Mouse (Mus musculus) left cerebral cortex, postnatal 10 days (tissue): ENCODE results near the gene Rfx5. TPM values are rescaled to one million over a fixed set of nuclear protein-coding genes. Genes with fewer than 3 reads are reported as not detected.
"Not testable (repeated sequence)": the region's sequence is repeated elsewhere in the genome, so short reads cannot be mapped to it uniquely, and the experiment has no call there.

Experiments
- DNase-seq, 2 experiments: peaks; one replicate each; pipeline ENCODE4 v3.0.0; 2021 to 2022; ENCODE audit warnings: low spot score in 2 of 2, mixed read lengths in 1 of 2; ENCODE audit errors: extremely low spot score in 1 of 2
- intact Hi-C: fragments of 180-260 bp; cut with DNase I; formaldehyde crosslinking; loops from one replicate; pipeline ENCODE4 v1.15.1; 2025
- total RNA-seq, 2 experiments: library from RNA; stranded (reverse); gene quantifications; 2 replicates each; pipeline ENCODE4 v1.2.3; 2021

Gene Rfx5
- total RNA-seq: 10 to 100 TPM; 26.8 to 27.5 TPM

DNA sequence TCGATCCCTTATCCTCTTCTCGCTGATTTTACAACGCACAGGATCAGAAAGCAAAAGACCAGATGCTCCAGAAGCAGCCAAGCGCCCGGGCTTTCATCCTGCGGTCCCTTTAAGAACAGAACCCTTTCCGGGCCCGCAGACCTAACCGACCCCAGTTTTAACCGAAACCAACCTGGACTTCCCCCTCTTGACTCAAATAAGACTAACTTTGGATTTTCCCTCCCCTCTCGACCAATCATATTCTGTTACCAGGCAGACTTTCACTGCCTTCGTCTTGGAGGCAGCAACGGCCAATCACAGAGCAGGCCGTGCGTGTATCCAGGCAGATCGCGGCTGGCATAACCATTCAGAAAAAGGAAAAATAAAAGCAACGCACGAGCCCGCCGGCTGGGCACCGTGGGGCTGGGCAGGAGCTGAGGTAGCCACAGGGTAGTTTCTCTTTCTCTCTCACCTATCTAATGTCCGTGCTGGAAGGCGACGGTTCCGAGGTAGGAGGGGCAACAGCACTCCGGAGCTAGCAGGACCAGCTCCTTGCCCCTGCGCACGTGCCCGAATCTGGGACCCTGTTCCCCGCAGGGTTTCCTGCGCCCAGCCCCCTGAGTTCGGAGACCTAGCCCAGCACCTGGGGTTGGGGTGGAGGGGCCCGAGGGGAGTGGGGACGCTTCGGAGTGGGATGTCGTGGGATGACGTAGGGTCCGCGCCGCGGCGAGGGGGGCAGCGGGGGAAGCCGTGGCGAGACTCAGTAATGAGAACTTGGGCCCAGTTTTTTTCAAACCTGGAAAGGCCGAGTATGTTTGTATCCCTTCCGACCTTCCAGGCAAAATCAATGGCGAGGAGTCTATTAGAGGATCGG is at the start of gene Rfx5:
TSS of gene Rfx5 (plus strand) at position 312 of the 853 bp plus-strand sequence.
- intact Hi-C loops: loop anchor here (5.0 kb wide), 1 partner anchor 43 kb away; no protein-coding TSS in a partner anchor
- DNase-seq: peak; percentile 92 to 97

DNA sequence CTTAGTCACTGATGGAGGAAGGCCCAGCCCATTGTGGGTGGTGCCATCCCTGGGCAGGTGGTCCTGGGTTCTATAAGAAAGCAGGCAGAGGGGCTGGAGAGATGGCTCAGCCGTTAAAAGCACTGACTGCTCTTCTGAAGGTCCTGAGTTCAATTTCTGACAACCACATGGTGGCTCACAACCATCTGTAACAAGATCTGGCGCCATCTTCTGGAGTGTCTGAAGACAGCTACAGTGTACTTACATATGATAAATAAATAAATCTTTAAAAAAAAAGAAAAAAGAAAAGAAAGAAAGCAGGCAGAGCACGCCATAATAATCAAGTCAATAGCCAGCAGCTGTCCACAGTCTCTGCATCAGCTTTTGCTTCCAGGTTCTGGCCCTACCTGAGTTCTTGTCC is 49.1 kb upstream of the Rfx5 start:
- not testable (repeated sequence) for DNase-seq
- intact Hi-C loops: loop anchor here (5.0 kb wide), 1 partner anchor 537 kb away; no protein-coding TSS in a partner anchor

DNA sequence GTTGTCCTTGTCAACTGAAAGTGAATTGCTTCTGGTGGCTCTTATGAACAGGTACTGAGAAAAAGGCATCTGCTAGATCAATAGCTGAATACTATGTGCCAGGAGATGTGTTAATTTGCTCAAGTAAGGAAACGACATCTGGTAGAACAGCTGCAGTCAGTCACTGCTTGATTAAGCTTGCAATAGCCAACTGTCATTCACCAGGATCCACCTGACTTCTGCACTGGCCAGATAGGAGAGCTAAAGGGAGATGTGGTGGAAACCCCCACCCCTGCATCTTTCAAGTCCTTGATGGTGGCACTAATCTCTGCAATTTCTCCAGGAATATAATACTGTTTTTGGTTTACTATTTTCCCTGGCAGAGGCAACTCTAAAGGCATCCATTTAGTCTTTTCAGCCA is 47.4 kb upstream of the Rfx5 start:
- DNase-seq: no peak
- intact Hi-C loops: loop anchor here (5.0 kb wide), 1 partner anchor 539 kb away; no protein-coding TSS in a partner anchor

DNA sequence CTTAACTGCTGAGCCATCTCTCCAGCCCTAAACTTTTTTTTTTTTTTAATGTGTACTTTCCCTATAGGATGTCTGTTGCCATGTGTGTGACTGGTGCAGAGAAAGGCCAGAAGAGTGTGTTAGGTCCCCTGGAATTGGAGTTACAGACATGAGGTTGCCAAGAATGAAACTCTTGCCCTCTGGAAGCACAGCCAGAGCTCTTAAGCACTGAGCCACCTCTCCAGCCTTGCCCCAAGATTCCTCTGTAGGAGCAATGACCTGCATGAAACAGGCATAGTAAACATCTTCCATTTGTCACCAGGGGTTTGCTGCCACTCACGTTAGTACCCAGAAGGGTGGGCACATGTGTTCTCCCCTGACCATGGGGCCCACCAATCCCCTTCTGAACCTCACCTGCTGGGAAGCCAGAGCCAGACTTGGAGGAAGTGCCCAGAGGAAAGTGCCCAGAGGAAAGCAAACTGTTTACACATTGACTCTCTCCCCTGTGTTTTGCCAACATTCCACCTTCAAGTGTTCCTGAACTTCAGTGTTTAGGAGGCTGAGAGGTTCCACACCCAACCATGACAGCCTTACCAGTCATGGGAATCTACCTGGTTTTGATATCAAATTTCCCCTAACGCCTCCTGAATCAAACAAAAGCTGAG is 42.7 kb upstream of the Rfx5 start:
- DNase-seq: no peak
- intact Hi-C loops: no loop called here

DNA sequence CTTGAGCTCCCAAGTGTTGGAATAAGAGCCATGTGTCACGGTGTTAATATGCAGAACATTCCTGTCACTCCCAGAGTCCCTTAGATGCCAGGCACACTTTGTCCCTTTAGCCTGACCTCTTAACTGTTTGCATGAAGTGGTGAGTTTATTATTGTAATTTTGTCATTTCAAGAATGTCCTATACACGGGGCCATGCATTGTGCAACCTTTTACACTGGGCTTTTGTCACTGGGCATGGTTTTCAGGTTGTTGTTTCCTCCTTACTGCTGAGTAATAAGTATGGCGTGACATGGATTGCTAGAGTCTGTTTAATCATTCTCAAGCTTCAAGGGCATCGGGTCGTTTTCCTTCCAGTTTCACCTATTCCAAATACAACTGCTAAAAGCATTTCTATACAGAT is 40.1 kb upstream of the Rfx5 start:
- DNase-seq: no peak
- intact Hi-C loops: no loop called here

DNA sequence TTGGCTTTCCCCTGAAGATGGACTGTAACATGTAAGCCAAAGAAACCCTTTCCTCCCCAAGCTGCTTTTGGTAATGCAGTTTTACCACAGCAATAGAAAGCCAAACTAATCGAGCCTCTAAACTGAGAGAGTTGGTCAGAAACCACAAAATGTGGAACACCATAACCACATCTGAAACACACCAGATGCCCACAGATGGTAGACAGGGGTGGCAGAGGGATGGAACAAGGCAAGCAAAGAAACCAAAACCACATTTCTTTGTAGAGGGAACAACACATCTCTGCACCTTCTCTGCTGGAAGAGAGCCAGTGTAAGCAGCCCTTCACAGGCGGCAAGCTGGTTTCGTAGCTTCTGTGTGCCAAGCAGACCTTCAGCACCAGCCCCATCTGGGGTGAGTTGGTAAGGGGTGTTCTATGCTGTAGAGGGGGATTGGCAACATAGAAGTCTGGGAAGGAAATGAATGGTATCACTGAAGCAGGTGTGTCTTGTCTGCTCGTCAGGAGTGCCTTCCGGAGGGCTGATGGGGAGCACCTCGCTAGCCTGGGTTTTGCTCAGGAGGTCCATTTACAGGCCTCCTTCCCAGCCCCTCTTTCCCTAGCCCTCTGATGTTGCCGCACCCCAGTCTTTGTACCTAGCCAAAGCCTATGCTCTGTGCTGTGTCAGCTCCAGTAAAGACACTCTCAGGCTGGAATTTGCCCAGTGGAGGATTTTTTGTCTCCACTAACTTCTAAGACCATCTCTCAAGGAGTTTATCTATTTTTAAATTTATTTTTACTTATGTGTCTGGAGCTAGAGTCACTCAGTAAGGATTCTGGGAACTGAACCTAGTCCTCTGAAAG is 37.8 kb upstream of the Rfx5 start:
- intact Hi-C loops: no loop called here
- DNase-seq: no peak

DNA sequence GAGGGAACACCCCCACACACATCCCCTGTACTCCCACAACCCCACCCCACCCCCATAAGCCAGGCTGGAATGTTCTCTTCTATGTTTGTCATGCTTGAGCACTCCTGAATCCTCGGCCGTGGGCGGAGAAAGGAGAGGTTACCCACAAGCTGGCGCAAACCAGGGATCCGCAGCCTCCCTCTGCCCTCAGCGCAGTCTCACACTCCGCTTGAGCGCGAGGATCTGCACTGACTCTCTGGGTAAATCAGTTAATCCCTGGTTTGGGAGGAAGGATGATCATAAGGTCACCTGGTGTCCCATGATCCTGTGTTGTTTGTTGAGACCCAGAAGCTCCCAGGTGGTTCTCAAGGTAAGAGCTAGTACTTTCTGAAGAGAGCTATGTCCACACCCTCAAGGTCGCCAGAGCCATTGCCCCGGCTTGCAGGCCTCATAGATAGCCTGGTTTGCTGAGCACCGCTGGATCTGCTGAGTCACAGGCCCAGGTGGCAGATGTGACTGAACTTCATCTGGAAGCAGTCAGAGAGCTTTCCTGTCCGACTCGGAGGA is 36.0 kb upstream of the Rfx5 start:
- peak in 1 of 2 experiments; percentile 41 for DNase-seq
- intact Hi-C loops: no loop called here

DNA sequence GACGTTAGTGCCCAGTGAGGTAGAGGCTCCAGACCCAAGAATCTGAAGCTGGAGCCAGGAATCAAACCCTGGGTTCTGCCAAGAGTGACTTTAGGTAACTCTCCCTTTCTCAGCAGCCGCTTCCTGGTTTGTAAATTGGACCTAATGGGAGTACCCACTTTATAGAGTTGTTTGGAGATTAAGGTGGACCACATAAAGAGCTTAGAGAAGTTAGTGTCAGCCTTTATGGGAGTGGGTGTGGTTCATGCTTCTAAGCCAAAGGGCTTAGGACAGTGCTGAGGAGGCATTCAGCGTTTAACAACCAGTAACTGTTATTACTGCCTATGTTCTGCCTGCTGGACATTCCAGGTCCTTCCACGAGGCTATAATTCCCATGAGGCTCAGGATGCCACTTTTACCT is 35.0 kb upstream of the Rfx5 start:
- intact Hi-C loops: no loop called here
- DNase-seq: no peak

DNA sequence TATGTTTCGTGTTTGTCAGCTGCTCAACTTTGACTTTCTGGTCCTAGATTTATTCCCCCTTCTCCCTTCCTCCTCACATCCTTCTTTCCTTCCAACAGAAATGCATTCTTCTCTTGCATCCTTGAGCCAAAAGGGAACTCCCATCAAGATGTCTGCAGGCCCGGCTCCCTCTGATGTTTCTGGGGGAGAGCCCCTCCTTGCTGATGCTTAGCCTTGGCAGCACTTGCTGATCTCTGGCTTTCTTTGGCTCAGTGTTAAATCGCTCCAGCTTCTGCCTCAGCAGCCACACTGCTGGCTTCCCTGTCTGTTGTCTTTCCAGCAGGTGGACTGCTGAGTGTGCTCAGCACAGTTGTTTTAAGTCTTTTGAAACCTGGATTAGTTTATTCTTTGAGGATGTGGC is 32.8 kb upstream of the Rfx5 start:
- intact Hi-C loops: no loop called here
- peak in 1 of 2 experiments; percentile 38 for DNase-seq

DNA sequence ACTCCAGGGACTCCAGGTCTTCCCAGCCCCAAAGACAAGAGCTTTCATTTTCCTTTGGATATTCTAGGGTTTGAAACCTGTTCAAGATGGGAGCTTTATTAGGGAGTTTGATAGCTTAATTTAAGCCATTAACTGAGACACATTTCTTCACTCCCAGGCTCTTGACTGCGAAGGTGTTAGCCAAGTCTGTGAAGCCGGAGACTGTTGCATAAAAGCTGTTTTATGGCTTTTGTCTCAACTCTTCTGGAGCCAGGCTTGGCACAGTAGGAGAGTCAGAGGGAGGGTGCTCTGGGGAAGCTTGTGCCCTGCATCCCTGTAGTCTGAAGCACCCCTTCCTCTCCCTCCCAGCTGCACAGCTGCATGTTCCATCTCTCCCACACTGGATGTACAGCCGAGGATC is 31.5 kb upstream of the Rfx5 start:
- DNase-seq: no peak
- intact Hi-C loops: no loop called here

DNA sequence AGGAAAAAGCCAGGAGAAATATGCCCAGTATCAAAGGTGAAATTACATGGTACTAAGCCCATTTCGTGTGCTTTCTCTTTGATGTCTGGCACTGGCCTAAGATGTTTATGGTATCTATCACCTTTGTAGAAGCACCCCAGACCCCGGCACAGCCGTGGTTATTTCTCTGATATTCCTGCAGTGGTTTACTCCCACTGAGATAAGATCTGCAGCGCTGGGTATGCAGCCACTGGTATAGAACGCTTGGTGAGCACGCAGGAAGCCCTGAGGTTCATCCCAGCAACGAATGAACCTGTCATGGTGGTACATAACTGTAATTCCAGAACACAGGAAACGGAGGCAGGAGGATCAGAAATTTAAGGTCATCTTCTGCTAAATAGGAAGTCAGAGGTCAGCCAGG is 29.2 kb upstream of the Rfx5 start:
- no peak for DNase-seq
- intact Hi-C loops: no loop called here

DNA sequence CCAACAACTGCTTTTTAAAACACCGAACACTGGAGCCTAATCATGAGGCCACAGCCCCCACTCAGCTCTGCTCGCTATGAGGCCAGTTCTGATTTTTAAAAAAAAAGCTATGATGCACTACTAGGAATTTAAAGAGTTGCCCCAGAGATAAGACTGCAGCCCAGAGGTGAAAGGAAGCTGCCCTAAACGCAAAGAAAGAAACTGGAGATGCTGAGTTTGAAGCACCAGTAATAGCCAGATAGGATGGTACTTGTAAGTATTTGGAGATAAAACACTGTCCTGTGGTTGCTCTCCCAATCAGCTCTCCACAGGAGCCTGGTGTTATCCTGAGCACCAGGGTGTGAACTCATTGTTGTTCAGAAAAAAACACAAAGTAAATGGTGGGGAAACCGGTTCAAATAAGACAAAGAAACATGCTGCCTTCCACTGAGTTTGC is 27.6 kb upstream of the Rfx5 start:
- intact Hi-C loops, DNase-seq: not testable (repeated sequence)

DNA sequence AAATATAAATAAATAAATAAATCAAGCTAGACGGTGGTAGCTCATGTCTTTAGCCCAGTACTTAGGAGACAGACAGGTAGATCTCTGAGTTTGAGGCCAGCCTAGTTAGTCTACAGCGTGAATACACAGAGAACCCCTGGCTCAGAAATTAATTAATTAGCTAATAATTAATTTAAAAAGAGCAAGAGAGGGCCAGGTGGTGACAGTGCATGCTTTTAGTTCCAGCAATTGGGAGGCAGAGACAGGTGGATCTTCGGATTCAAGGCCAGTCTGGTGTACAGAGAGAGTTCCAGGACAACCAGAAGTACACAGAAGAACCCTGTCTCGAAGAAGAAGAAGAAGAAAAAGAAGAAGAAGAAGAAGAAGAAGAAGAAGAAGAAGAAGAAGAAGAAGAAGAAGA is 24.9 kb upstream of the Rfx5 start:
- intact Hi-C loops, DNase-seq: not testable (repeated sequence)

DNA sequence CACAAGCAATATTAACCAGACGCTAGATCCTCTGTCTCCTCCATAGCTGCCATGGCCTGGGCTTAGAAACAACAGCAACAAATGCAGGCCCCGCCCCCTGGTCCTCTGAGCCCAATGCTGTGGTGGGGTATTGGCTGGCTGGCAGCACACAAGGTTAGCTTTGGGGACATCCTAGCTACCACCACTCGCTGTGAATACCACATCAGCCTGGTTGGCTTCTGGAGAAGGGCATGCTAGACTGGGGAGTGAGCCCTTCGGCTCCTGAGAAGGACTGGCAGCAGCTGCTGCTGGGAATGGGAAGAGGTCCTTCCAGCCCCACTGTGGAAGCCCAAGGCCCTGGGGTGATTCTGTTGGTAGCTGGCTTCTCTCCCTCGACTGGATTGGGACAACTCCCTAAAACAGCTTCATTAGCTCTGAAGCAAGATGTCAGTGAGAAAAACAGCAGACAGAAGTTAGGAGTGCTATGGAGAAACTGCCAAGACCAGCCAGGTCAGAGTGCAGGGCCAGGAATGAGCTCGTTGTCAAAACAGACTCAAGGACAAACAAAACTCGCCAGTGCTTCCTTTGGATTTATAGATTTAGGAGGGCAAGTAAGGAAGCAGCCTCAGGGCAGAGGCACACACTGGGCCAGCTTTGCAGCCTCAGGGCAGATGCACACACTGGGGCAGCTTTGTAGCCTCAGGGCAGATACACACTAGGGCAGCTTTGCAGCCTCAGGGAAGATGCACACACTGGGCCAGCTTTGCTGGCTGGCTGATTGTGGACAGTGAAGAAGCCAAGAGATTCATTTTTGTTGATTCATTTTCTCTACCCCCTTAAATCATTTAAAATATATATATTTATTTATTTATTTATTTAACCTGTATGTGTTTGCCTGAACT is 23.2 kb upstream of the Rfx5 start:
- intact Hi-C loops, DNase-seq: not testable (repeated sequence)

DNA sequence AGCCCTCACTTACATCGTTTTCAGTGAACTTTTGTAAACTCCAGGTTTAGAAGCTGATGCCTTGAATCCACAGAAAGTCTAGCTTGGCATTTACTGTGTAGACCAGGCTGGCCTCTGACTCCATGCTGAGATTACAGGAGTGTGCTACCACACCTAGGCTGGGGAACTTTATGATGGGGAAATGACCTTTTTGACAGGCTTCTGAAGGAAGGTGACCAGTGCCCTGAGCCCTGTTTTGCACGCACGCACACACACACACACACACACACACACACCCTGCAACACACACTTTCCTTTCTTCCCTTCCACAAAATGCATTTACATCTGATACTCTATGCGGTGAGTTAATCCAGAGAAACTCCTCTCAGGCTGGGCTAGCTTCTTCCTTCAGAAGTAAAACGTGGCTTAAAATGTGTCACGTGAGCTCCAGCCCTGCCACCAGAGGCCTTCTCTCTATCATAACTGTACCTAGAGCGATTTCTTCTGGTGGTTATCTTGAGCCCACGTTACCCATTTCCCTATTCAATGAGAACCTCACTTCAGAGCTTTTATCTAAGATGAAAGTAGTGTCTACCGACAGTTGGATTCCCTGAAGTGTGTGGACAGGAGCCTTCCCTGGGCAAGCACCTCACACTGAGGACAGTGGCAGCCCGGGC is 22.3 kb upstream of the Rfx5 start:
- intact Hi-C loops, DNase-seq: not testable (repeated sequence)

DNA sequence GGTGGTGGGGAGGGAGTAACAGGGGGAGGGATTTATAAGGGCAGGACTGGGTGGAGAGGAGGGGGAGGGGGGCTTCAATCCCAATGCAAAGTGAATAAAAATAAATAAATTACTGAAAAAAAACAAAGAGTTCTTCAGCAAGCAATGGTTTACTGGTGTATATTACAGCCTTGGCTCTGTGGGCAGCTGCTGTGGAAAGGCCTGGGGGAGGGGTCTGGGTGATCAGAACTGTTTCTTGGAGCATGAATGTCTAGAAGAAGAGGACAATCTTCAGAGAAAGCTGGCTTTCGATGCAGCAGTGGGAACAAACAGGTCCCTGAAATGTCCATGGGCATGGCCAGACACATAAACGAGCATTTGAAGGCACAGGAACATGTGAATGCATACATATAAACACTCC is 21.6 kb upstream of the Rfx5 start:
- DNase-seq, intact Hi-C loops: not testable (repeated sequence)

DNA sequence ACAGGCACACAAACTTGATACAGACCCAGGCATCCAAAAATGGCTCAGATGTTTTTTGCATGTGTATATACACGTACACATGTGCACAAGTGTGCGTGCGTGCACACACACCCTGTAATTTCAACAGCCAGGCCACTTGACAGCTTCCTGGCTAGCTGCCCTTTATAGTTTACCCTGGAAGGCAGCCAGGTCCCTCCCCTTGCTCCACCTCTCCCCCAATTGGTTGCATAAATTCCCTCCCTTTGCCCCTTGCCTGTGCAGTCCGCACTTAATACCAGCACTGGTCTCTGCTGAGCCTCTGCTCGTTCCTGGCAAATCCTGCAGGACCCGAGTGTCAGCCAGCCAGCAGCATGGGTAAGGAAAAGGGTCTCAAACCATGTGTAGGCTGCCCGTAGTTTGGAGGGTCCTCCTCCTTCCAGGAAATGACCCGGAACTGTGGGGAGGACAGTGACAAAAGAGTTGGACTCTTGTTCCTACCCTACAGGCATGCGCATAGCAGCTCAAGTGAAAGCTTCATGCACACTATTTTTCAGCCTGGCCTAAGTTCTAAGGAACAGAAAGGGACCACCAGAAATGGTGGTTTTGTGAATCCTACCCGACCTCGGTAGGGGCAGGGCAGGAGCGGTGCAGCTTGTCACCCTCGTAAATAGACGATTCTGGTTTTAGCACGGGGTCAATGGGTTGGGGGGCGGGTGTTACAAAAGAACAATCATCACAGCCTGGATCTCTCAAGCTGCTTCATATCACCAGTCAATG is 20.9 kb upstream of the Rfx5 start, which contains the start of gene Selenbp1:
TSS of gene Selenbp1 (plus strand) at position 248 of the 756 bp plus-strand sequence.
- peak; percentile 58 to 81 for DNase-seq
- intact Hi-C loops: no loop called here
